Mouse (Mus musculus): ENCODE results near the gene Rap1b.

DNA sequence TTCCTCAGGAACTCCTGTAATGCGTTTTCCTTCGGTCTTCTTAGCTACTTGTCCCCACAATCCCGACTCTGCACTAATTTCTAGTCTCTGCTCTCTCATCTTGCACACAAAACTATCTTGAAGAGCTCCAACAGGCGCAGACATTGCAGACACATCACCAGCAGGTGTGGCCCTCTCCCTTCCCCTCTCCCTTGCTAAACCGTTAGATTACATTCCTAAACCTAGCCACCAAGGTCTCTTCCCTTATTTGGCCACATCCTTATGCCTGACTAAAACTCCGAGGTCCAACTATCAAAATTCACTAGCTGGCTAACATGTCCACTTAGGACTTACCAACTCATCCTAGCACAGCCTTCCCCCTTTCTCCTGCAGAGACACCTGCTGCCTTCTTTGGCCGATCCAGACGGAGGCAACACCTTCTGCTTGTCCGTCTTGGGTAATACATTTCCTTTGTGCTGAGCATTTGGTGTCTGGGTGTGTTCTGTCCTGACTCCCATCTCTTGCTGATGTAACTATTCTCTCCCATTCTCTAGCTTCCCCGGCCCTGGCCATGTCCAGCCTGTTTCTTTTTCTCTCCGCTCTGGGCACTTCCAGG is 52.3 kb downstream of the Rap1b start:
- TF ChIP-seq CTCF (IDR thresholded peaks at IDR 0.05; ENCODE audit: borderline replicate concordance, extremely low read depth, insufficient read depth, insufficient read length) (no peak), POLR2A (IDR thresholded peaks at IDR 0.05; ENCODE audit: borderline replicate concordance, extremely low read depth, insufficient read depth, insufficient read length, poor library complexity, severe bottlenecking) (no peak)
